Mouse (Mus musculus) stomach, embryonic 14.5 days (tissue): ENCODE results near the gene Abi3. TPM values are rescaled to one million over a fixed set of nuclear protein-coding genes. Genes with fewer than 3 reads are reported as not detected.

ENCODE experiments used
- ATAC-seq: fragments of 200-750 bp; cut with Nextera tagmentation; 2 replicates; pipeline ENCODE4 v1.8.0; 2017; ENCODE audit warnings: low read depth, moderate TSS enrichment; ENCODE audit not compliant: insufficient number of reproducible peaks, insufficient read depth, low FRiP score
- H3K27ac ChIP-seq: fragments of 300-500 bp; sonication (generic); 2 replicates; pipeline ENCODE4 v1.5.1; 2014; ENCODE audit warnings: mild to moderate bottlenecking, low read length, moderate library complexity, mixed read lengths
- H3K27me3 ChIP-seq: fragments of 300-500 bp; sonication (generic); 2 replicates; pipeline ENCODE4 v1.6.1; 2014; ENCODE audit warnings: low read length, control low read depth, mixed read lengths; ENCODE audit not compliant: control insufficient read depth, insufficient read depth
- H3K36me3 ChIP-seq: fragments of 300-500 bp; sonication (generic); 2 replicates; pipeline ENCODE4 v1.6.1; 2014; ENCODE audit warnings: mild to moderate bottlenecking, control low read depth, low read length, moderate library complexity, mixed read lengths; ENCODE audit not compliant: control insufficient read depth, insufficient read depth
- H3K4me1 ChIP-seq: fragments of 300-500 bp; sonication (generic); 2 replicates; pipeline ENCODE4 v1.6.1; 2014; ENCODE audit warnings: low read length, control low read depth, mixed read lengths; ENCODE audit not compliant: control insufficient read depth, insufficient read depth
- H3K4me2 ChIP-seq: fragments of 300-500 bp; sonication (generic); replicated peaks from 2 replicates; pipeline ENCODE4 v1.6.1; 2014; ENCODE audit warnings: low read depth, low read length, control low read depth
- H3K4me3 ChIP-seq: fragments of 300-500 bp; sonication (generic); 2 replicates; pipeline ENCODE4 v1.5.1; 2014; ENCODE audit warnings: low read depth, low read length, control low read depth
- H3K9ac ChIP-seq: fragments of 300-500 bp; sonication (generic); replicated peaks from 2 replicates; pipeline ENCODE4 v1.6.1; 2014; ENCODE audit warnings: low read depth, mild to moderate bottlenecking, control low read depth, low read length, moderate library complexity, mixed read lengths
- H3K9me3 ChIP-seq: fragments of 300-500 bp; sonication (generic); 2 replicates; pipeline ENCODE4 v1.6.1; 2016; ENCODE audit warnings: low read depth, low read length, control low read depth; ENCODE audit not compliant: control insufficient read depth
- WGBS: fragments of 180-500 bp; shearing (Covaris S2); extraction: QIAGEN DNeasy Blood & Tissue Kit; methylation state at CpG from one replicate; pipeline ENCODE4 v1.1.7; 2014; 5-methylcytosine and 5-hydroxymethylcytosine counted together
- polyA plus RNA-seq: library from polyadenylated mRNA; unstranded; fragments of >200 nt; fragmentation: Nextera tagmentation; extraction: Ambion mirVana; gene quantifications from 2 replicates; pipeline ENCODE4 v1.2.1, GENCODE M21; 2014

Gene Abi3
- polyA plus RNA-seq, 1 experiment from 2014 or later = 3.7 TPM

GRCm38 (mm10) chr11:95794201-95794600, 48.1 kb downstream of the Abi3 start:
- no peak for ATAC-seq
- H3K4me3 ChIP-seq = no peak overlapping the region
- H3K9me3 ChIP-seq = no peaks in the 10 kb centered on the region
- WGBS = 69% methylated on average over 5 of the region's 5 CpGs
- no peaks in the 10 kb centered on the region for H3K36me3 ChIP-seq
- peaks cover 9% of the 10 kb centered on the region; the same call in 1 of the 2 replicates for H3K27me3 ChIP-seq
- H3K9ac ChIP-seq = no peak overlapping the region
- no peak overlapping the region for H3K27ac ChIP-seq
- peaks cover 3% of the 10 kb centered on the region; the same call in 1 of the 2 replicates for H3K4me1 ChIP-seq
- H3K4me2 ChIP-seq = no peak overlapping the region

DNA sequence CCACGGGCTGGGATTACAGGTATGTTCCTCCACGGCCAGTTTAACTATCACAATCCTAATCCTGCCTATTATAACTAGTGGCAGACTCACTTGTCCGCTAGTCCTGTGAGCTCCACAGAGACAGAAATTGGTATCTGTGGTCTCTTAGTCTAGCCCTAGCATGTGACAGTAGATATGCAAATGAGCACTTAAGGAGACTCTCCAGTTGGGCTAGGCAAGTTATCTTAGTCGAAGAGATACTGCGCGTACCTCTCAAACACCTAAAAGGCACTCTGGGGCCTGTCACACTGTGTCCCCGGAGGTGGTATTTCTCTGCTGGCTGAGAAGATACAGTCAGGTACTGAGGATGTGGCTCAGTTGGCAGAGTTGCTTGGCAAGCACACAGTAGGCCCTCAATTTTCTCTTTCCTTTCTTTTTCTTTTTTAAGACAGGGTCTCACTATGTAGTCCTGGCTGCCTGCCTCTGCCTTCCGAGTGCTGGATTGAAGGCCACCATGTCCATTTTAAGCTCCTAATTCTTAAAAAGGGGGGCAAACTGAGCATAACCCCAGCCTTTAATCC, 49.2 kb downstream of the Abi3 start:
- 89% methylated on average over 8 of the region's 8 CpGs for WGBS
- Histone ChIP-seq H3K4me1 (peaks cover 3% of the 10 kb centered on the region; the same call in 1 of the 2 replicates), H3K36me3 (no peaks in the 10 kb centered on the region), H3K9me3 (no peaks in the 10 kb centered on the region), H3K9ac (no peak overlapping the region), H3K27me3 (peaks cover 9% of the 10 kb centered on the region; the same call in 1 of the 2 replicates), H3K27ac (no peak overlapping the region), H3K4me2 (no peak overlapping the region), H3K4me3 (no peak overlapping the region)
- no peak; the same call in 1 of the 2 replicates for ATAC-seq

GRCm38 (mm10) chr11:95791787-95792186, 50.5 kb downstream of the Abi3 start:
- ATAC-seq = no peak
- Histone ChIP-seq H3K9me3 (no peaks in the 10 kb centered on the region), H3K4me2 (no peak overlapping the region), H3K27ac (no peak overlapping the region), H3K36me3 (no peaks in the 10 kb centered on the region), H3K4me3 (no peak overlapping the region), H3K4me1 (no peaks in the 10 kb centered on the region; the same call in 1 of the 2 replicates), H3K27me3 (0 out of 2 replicates have a peak, but pooled peaks cover 3% of the 10 kb centered on the region), H3K9ac (no peak overlapping the region)
- 80% methylated on average over 13 of the region's 13 CpGs for WGBS

DNA sequence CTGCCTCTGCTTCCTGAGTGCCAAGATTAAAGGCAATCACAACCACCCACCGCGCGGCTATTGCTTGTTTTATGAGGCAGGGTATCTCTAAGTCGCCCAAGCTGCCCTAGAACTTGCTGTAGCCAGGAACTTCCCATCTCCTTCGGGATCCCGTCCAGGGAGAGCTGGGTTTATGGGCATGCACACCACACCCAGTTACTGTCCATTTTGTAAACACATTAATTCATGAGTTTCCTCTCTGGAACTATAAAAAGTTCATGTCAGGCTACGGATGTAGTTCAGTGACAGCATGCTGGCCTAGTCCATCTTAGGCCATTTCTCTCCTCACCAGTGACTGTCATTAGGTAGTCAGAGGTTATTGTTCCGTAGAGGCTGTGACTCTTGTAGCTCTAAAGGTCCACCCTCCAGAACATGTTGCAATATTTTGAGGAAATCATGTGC, 52.8 kb downstream of the Abi3 start:
- ATAC-seq = no peak
- Histone ChIP-seq H3K4me1 (no peaks in the 10 kb centered on the region), H3K27ac (no peak overlapping the region), H3K4me2 (no peak overlapping the region), H3K27me3 (no peaks in the 10 kb centered on the region), H3K4me3 (no peak overlapping the region), H3K9me3 (no peaks in the 10 kb centered on the region), H3K9ac (no peak overlapping the region), H3K36me3 (no peaks in the 10 kb centered on the region)
- WGBS = 77% methylated on average over 8 of the region's 8 CpGs

DNA sequence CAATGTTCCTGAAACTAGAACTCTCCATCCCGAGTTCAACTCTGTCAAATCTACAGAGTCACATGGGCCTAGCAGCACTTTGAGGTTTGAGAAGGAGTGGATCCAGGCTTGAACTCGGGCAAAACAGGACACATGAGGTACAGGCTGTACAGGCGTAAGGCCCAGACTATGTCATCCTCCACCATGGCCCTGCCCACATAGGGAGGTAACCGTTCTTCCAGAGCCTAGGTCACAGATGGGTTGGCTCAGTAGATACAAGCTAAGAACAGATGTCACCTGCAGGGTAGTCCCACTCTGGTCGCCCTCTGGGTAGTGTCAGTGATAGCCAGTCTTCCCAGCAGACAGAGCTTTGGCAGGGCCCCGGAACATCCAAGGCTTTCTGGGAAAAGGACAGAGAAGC, 55.8 kb downstream of the Abi3 start:
- no peak overlapping the region for H3K4me2 ChIP-seq
- H3K9ac ChIP-seq = no peak overlapping the region
- no peaks in the 10 kb centered on the region for H3K27me3 ChIP-seq
- WGBS = 89% methylated on average over 6 of the region's 6 CpGs
- no peaks in the 10 kb centered on the region for H3K36me3 ChIP-seq
- no peak for ATAC-seq
- no peak overlapping the region for H3K4me3 ChIP-seq
- H3K27ac ChIP-seq = no peak overlapping the region
- no peaks in the 10 kb centered on the region for H3K9me3 ChIP-seq
- H3K4me1 ChIP-seq = no peaks in the 10 kb centered on the region

GRCm38 (mm10) chr11:95785675-95786074, 56.6 kb downstream of the Abi3 start:
- H3K4me3 ChIP-seq = no peak overlapping the region
- no peak overlapping the region for H3K4me2 ChIP-seq
- no peak overlapping the region for H3K27ac ChIP-seq
- H3K36me3 ChIP-seq = no peaks in the 10 kb centered on the region
- no peak for ATAC-seq
- WGBS = 88% methylated on average over 4 of the region's 4 CpGs
- no peaks in the 10 kb centered on the region for H3K27me3 ChIP-seq
- no peak overlapping the region for H3K9ac ChIP-seq
- H3K4me1 ChIP-seq = no peaks in the 10 kb centered on the region
- H3K9me3 ChIP-seq = no peaks in the 10 kb centered on the region

- H3K9me3 ChIP-seq = no peaks in the 10 kb centered on the region
- no peak overlapping the region for H3K9ac ChIP-seq
- H3K36me3 ChIP-seq = no peaks in the 10 kb centered on the region
- H3K27me3 ChIP-seq = no peaks in the 10 kb centered on the region
- H3K4me2 ChIP-seq = no peak overlapping the region
- H3K27ac ChIP-seq = no peak overlapping the region
- H3K4me1 ChIP-seq = no peaks in the 10 kb centered on the region
- no peak overlapping the region for H3K4me3 ChIP-seq
- no peak for ATAC-seq
- 90% methylated on average over 9 of the region's 9 CpGs for WGBS
Observed at GRCm38 (mm10) chr11:95783958-95784357, 58.3 kb downstream of the Abi3 start.

- ATAC-seq = no peak
- H3K27me3 ChIP-seq = no peaks in the 10 kb centered on the region
- H3K9ac ChIP-seq = no peak overlapping the region
- no peak overlapping the region for H3K4me3 ChIP-seq
- H3K9me3 ChIP-seq = no peaks in the 10 kb centered on the region
- WGBS = 75% methylated on average over 4 of the region's 4 CpGs
- H3K4me2 ChIP-seq = no peak overlapping the region
- no peaks in the 10 kb centered on the region for H3K4me1 ChIP-seq
- H3K36me3 ChIP-seq = no peaks in the 10 kb centered on the region
- no peak overlapping the region for H3K27ac ChIP-seq
Observed at GRCm38 (mm10) chr11:95783457-95783856, 58.8 kb downstream of the Abi3 start.

DNA sequence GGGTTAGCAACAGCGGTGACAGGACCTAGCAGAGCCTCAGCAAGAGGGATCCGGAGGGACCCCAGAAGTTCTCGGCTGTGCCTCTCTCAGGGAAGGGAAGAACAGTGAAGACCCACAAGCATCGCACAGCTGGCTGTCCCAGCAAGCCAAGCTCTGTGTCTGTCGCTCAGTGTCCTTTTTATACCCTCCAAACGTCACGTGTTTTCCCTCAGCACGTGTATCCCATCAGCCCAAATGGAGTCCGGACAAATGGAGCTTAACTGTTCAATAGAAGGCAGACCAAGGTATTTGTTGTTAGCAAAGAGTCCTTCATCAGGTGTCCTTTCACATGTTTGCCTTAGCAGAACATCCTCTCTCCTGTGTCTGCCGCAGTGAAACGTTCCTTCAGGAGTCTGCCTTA, 60.7 kb downstream of the Abi3 start:
- H3K27ac ChIP-seq = no peak overlapping the region
- H3K4me2 ChIP-seq = no peak overlapping the region
- no peaks in the 10 kb centered on the region for H3K9me3 ChIP-seq
- 82% methylated on average over 11 of the region's 11 CpGs for WGBS
- H3K27me3 ChIP-seq = no peaks in the 10 kb centered on the region
- H3K4me3 ChIP-seq = no peak overlapping the region
- no peaks in the 10 kb centered on the region for H3K4me1 ChIP-seq
- no peak overlapping the region for H3K9ac ChIP-seq
- ATAC-seq = no peak
- H3K36me3 ChIP-seq = no peaks in the 10 kb centered on the region
